Mouse (Mus musculus) kidney, embryonic 14.5 days (tissue): ENCODE results near the gene Rab3a. TPM values are rescaled to one million over a fixed set of nuclear protein-coding genes. Genes with fewer than 3 reads are reported as not detected.
A peak's percentile ranks its signal among the peaks of the same experiment; 100 is the strongest.

Experiments used
- ATAC-seq: fragments of 200-750 bp; cut with Nextera tagmentation; 2 replicates; pipeline ENCODE4 v1.8.0; 2017; ENCODE audit warnings: moderate number of reproducible peaks, mild to moderate bottlenecking, moderate TSS enrichment, moderate library complexity; ENCODE audit not compliant: low FRiP score, low TSS enrichment
- H3K27ac ChIP-seq: fragments of 300-500 bp; sonication (generic); 2 replicates; pipeline ENCODE4 v1.5.1; 2014; ENCODE audit warnings: low read depth, mild to moderate bottlenecking, low read length, moderate library complexity, mixed read lengths
- H3K27me3 ChIP-seq: fragments of 300-500 bp; sonication (generic); 2 replicates; pipeline ENCODE4 v1.6.1; 2014; ENCODE audit warnings: mild to moderate bottlenecking, low read length; ENCODE audit not compliant: control insufficient read depth, insufficient read depth
- H3K36me3 ChIP-seq: fragments of 300-500 bp; sonication (generic); 2 replicates; pipeline ENCODE4 v1.6.1; 2014; ENCODE audit warnings: low read length, mixed read lengths; ENCODE audit not compliant: control insufficient read depth, insufficient read depth
- H3K4me1 ChIP-seq: fragments of 300-500 bp; sonication (generic); 2 replicates; pipeline ENCODE4 v1.6.1; 2014; ENCODE audit warnings: low read length, mixed read lengths; ENCODE audit not compliant: control insufficient read depth, insufficient read depth
- H3K4me2 ChIP-seq: fragments of 300-500 bp; sonication (generic); replicated peaks from 2 replicates; pipeline ENCODE4 v1.6.1; 2014; ENCODE audit warnings: low read depth, mild to moderate bottlenecking, low read length
- H3K4me3 ChIP-seq: fragments of 300-500 bp; sonication (generic); 2 replicates; pipeline ENCODE4 v1.5.1; 2014; ENCODE audit warnings: mild to moderate bottlenecking, low read length
- H3K9ac ChIP-seq: fragments of 300-500 bp; sonication (generic); 2 replicates; pipeline ENCODE4 v1.6.1; 2014; ENCODE audit warnings: low read depth, mild to moderate bottlenecking, low read length, moderate library complexity
- H3K9me3 ChIP-seq: fragments of 300-500 bp; sonication (generic); 2 replicates; pipeline ENCODE4 v1.6.1; 2016; ENCODE audit warnings: low read length; ENCODE audit not compliant: control insufficient read depth
- WGBS: fragments of 180-500 bp; shearing (Covaris S2); extraction: QIAGEN DNeasy Blood & Tissue Kit; methylation state at CpG from one replicate; pipeline ENCODE4 v1.1.7; 2014; 5-methylcytosine and 5-hydroxymethylcytosine counted together
- polyA plus RNA-seq: library from polyadenylated mRNA; unstranded; fragments of >200 nt; fragmentation: Nextera tagmentation; extraction: Ambion mirVana; gene quantifications from 2 replicates; pipeline ENCODE4 v1.2.1, GENCODE M21; 2014

Gene Rab3a
- polyA plus RNA-seq, 1 experiment from 2014 or later, result 16.4 TPM

DNA sequence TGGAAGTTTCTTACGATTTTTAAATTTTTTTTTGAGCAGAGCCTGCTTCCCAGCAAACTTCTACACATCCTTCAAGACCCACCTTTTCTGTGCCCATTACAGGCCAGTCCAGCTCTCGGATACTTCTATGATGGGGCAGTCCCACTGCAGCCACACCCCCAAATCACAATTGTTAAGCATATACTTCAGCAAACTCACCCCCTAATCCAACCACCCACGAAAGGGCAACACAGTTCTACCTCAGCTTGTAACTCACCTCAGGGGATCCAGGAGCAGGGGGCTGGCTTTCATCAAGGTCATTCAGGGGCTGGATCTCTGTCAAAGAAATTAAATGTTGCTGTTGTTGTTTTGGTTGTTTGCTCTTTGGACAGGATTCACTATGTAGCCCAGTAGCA is 32.6 kb downstream of the Rab3a start:
- no peak overlapping the region for H3K27ac ChIP-seq
- peaks cover 53% of the 10 kb centered on the region for H3K36me3 ChIP-seq
- no peak overlapping the region for H3K4me2 ChIP-seq
- WGBS, result 93% methylated on average over 3 of the region's 3 CpGs
- no peak for ATAC-seq
- H3K27me3 ChIP-seq, result no peaks in the 10 kb centered on the region
- H3K4me3 ChIP-seq, result no peak overlapping the region
- H3K4me1 ChIP-seq, result peaks cover 29% of the 10 kb centered on the region
- H3K9ac ChIP-seq, result no peak overlapping the region
- no peaks in the 10 kb centered on the region for H3K9me3 ChIP-seq

DNA sequence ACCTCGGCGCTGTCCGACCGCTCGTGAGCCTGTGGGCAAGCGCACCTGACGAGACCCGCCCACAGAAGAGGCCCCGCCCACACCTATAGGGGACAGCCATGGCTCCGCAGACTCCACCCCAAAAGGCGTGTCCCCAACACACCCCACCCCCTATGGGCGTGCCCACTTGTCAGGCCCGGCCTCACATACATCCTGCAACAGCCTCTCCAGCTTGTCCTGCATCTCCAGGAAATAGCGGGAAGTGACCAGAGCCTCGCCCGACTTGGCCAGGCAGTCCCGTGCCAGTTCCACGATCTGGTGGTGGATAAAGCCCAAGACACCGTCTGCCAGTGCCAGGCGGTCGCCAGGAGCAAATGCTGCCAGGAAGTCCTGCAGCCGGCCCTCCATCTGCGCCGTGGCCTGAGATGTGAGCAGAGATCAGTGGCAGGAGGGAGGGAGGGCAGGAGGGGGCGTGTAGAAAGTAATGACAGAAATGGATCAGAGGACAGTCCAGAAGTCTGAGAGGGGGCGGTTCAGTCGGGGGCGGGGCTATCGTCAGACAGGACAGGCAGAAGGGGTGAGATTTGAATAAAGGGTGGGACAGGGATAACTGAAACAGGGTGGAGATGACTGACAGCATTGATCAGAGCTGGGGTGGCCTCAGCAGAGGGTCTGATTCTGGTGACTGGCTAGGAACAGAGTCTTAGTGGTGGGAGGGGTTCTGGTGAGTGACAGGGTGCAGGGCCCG is 33.6 kb downstream of the Rab3a start:
- Histone ChIP-seq H3K27me3 (no peaks in the 10 kb centered on the region), H3K4me1 (peaks cover 29% of the 10 kb centered on the region), H3K9ac (no peak overlapping the region), H3K4me2 (peak overlapping the region; percentile 15; the same call in 1 of the 2 replicates), H3K4me3 (no peak overlapping the region), H3K27ac (no peak overlapping the region), H3K36me3 (peaks cover 49% of the 10 kb centered on the region), H3K9me3 (no peaks in the 10 kb centered on the region)
- WGBS, result 27% methylated on average over 30 of the region's 30 CpGs
- 0 out of 2 replicates have a peak, but pooled peaks have one; percentile 2 for ATAC-seq

- 78% methylated on average over 10 of the region's 10 CpGs for WGBS
- Histone ChIP-seq H3K27me3 (peaks cover 3% of the 10 kb centered on the region; the same call in 1 of the 2 replicates), H3K4me2 (no peak overlapping the region), H3K4me3 (no peak overlapping the region), H3K27ac (no peak overlapping the region), H3K36me3 (peaks cover 40% of the 10 kb centered on the region), H3K9ac (no peak overlapping the region), H3K4me1 (peaks cover 29% of the 10 kb centered on the region), H3K9me3 (no peaks in the 10 kb centered on the region)
- ATAC-seq, result no peak
Observed at GRCm38 (mm10) chr8:70789046-70789445, 34.6 kb downstream of the Rab3a start.

GRCm38 (mm10) chr8:70790846-70791245 is 36.4 kb downstream of the Rab3a start:
- H3K4me2 ChIP-seq, result peak overlapping the region; percentile 84
- peak overlapping the region; percentile 8; the same call in 1 of the 2 replicates for H3K27ac ChIP-seq
- peaks cover 23% of the 10 kb centered on the region for H3K36me3 ChIP-seq
- H3K27me3 ChIP-seq, result peaks cover 7% of the 10 kb centered on the region; the same call in 1 of the 2 replicates
- peak overlapping the region; percentile 84; the same call in 1 of the 2 replicates for H3K9ac ChIP-seq
- H3K4me1 ChIP-seq, result peaks cover 29% of the 10 kb centered on the region
- H3K9me3 ChIP-seq, result no peaks in the 10 kb centered on the region
- no peak for ATAC-seq
- 29% methylated on average over 8 of the region's 8 CpGs for WGBS
- H3K4me3 ChIP-seq, result peak overlapping the region; percentile 71

DNA sequence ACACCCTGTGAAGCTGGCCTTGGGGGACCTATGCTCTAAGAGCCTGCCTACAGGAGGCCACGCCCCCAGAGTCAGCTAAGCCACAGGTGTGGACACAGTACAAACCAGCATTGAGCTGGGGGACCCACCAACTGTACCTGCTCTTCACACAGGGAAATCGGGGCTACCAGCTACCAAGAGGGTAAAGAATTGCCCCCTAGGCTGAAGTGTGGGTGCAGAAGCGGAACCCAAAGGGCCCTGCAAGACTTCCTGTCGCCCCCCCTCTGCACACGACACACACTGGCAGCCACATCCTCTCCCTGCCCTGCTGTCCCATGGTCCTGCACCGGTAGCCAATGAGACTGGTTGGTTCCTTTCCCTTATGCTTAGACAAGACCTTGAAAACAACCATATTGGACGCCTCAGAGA is 36.8 kb downstream of the Rab3a start:
- peaks cover 19% of the 10 kb centered on the region for H3K36me3 ChIP-seq
- peak overlapping the region; percentile 71 for H3K4me3 ChIP-seq
- peaks cover 7% of the 10 kb centered on the region; the same call in 1 of the 2 replicates for H3K27me3 ChIP-seq
- peak overlapping the region; percentile 8; the same call in 1 of the 2 replicates for H3K27ac ChIP-seq
- H3K9me3 ChIP-seq, result no peaks in the 10 kb centered on the region
- WGBS, result 56% methylated on average over 7 of the region's 7 CpGs
- no peak for ATAC-seq
- peak overlapping the region; percentile 84; the same call in 1 of the 2 replicates for H3K9ac ChIP-seq
- peaks cover 29% of the 10 kb centered on the region for H3K4me1 ChIP-seq
- H3K4me2 ChIP-seq, result peak overlapping the region; percentile 84

DNA sequence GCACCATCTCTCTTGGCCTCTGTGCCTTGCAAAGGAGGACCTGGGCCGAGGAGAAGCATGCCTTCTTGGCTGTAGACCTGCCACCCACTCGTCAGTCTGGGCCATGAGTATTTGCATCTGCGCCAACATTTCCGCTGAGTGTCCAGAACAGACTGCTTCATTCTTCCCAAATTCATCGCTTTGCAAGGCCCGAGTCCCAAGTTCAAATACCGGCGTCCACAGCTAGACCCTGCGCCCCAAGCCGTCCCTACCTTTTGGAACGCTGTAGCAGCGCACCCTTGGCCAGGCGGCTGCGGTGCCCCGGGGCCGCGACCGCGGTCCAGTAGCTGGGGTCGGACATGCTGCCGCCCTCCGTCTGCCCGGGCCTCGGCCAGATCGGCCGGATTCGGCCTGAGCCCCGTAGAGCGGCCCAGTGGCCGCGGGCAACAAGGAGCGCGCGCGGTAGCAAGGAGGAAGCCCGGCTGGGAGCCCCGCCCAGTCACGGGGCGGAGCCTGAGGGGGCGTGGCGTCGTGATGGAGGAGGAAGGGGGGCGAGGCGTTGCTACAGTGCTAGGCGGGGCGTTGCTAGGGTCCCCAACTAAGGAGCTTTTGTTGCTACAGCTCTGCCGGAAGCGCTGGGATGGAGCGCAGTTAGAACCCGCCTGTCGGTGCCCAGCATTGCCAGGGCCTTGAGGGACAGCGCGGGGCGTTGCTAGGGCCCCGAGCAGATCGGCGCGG is 37.7 kb downstream of the Rab3a start:
- peaks cover 29% of the 10 kb centered on the region for H3K4me1 ChIP-seq

DNA sequence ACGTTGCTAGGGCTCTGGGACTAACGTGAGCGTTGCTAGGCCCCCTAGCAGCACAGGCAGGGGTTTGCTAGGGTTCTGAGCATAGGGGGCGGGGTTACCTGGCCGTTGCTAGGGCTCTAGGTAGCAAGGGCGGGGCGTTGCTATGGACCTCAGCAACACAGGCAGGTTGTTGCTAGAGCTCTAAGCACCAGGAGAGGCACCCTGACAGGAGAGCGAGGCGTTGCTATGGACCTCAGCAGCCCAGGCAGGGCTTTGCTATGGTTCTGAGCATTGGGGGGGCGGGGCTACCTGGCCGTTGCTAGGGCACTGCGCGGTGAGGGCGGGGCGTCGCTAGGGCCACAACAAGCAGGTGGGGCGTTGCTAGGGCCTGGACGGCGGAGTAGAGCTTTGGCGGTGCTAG is 38.2 kb downstream of the Rab3a start:
- Histone ChIP-seq H3K27me3 (peaks cover 8% of the 10 kb centered on the region), H3K9me3 (no peaks in the 10 kb centered on the region), H3K4me1 (peaks cover 29% of the 10 kb centered on the region), H3K36me3 (peaks cover 7% of the 10 kb centered on the region; the same call in 1 of the 2 replicates), H3K27ac (peak overlapping the region; percentile 81), H3K4me3 (peak overlapping the region; percentile 71), H3K4me2 (peak overlapping the region; percentile 84), H3K9ac (peak overlapping the region; percentile 84)
- under 1% methylated on average over 20 of the region's 20 CpGs for WGBS
- ATAC-seq, result peak; percentile 43

More for the DNA sequence above, 37.7 kb downstream of the Rab3a start:
- H3K27me3 ChIP-seq, result peaks cover 7% of the 10 kb centered on the region; the same call in 1 of the 2 replicates
- peak overlapping the region; percentile 84 for H3K4me2 ChIP-seq
- ATAC-seq, result peak; percentile 82
- peak overlapping the region; percentile 71 for H3K4me3 ChIP-seq
- peaks cover 10% of the 10 kb centered on the region for H3K36me3 ChIP-seq
- peak overlapping the region; percentile 81 for H3K27ac ChIP-seq
- H3K9me3 ChIP-seq, result no peaks in the 10 kb centered on the region
- WGBS, result 4% methylated on average over 58 of the region's 58 CpGs
- H3K9ac ChIP-seq, result peak overlapping the region; percentile 84

GRCm38 (mm10) chr8:70794215-70794614 is 39.7 kb downstream of the Rab3a start:
- peaks cover 23% of the 10 kb centered on the region for H3K27me3 ChIP-seq
- H3K9me3 ChIP-seq, result no peaks in the 10 kb centered on the region
- no peak overlapping the region for H3K27ac ChIP-seq
- H3K9ac ChIP-seq, result no peak overlapping the region
- H3K4me2 ChIP-seq, result no peak overlapping the region
- WGBS, result 73% methylated on average over 2 of the region's 2 CpGs
- peaks cover 17% of the 10 kb centered on the region for H3K4me1 ChIP-seq
- H3K36me3 ChIP-seq, result no peaks in the 10 kb centered on the region
- no peak overlapping the region for H3K4me3 ChIP-seq
- no peak for ATAC-seq

GRCm38 (mm10) chr8:70795370-70795769 is 40.9 kb downstream of the Rab3a start:
- H3K4me1 ChIP-seq, result peaks cover 15% of the 10 kb centered on the region
- 82% methylated on average over 2 of the region's 2 CpGs for WGBS

More at GRCm38 (mm10) chr8:70795370-70795769, 40.9 kb downstream of the Rab3a start:
- peaks cover 35% of the 10 kb centered on the region for H3K27me3 ChIP-seq
- no peak overlapping the region for H3K4me2 ChIP-seq
- no peaks in the 10 kb centered on the region for H3K9me3 ChIP-seq
- H3K27ac ChIP-seq, result no peak overlapping the region
- no peak overlapping the region for H3K4me3 ChIP-seq
- H3K9ac ChIP-seq, result no peak overlapping the region
- H3K36me3 ChIP-seq, result no peaks in the 10 kb centered on the region
- ATAC-seq, result no peak
